Comparison of ENCODE assay signal across 8 mouse cellular contexts in the genomic region with DNA sequence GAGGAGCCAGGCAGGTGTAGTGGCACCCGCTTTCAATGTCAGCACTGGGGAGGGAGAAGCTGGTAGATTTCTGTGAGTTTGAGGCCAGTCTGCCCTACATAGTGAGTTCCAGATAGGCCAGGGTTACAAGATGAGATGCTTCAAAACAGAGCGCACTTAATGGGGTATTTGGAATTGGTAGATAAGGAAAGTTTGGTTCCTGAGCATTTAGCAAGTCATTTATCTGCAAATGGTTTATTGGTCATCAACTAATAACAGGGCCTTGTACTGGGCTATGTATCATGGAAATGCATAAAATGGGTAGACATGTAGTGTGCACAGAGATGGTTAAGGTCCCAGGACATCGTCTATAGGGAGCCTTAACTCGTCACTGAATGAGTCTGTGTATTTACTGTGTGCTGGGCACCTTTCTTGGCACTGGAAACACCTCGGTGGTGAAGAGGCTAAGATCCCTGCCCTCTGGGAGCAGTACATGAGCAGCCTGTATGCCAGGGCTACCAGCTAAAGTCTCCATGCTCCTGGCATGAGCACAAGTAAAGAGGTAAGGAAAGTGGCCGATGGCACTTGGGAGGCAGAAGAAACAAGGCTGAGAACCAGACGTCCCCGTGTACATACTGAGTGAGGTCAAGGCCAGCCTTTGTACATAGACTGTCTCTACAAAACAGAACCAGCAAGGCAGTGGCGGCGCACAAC. TPM values are rescaled to one million over a fixed set of nuclear protein-coding genes. Genes with fewer than 3 reads are reported as not detected.
DNase-seq lines count a peak whose midpoint lies in the region; ATAC-seq and TF ChIP-seq lines count a peak whose summit lies in the region.

No protein-coding gene starts in this region.

- no peaks in the 10 kb centered on the region for H3K9me3 ChIP-seq in heart, embryonic 10.5 days
- H3K9me3 ChIP-seq in ES-Bruce4 (replicated peaks; ENCODE audit: control insufficient read depth, insufficient read depth, low read length, poor library complexity, severe bottlenecking): no peaks in the 10 kb centered on the region
- no peaks in the 10 kb centered on the region for H3K9me3 ChIP-seq in forebrain, embryonic 15.5 days
- H3K9me3 ChIP-seq in liver, embryonic 16.5 days (replicated peaks; ENCODE audit: control insufficient read depth, low read length): no peaks in the 10 kb centered on the region

- peak overlapping the region; percentile 59; the same call in 1 of the 2 replicates for H3K9ac ChIP-seq in ES-Bruce4 (ENCODE audit: low read depth, poor library complexity, severe bottlenecking)
- peak overlapping the region; percentile 69; the same call in 1 of the 2 replicates for H3K9ac ChIP-seq in forebrain, embryonic 15.5 days (replicated peaks)
- H3K9ac ChIP-seq in liver, embryonic 16.5 days (ENCODE audit: low read depth, low read length): peak overlapping the region; percentile 88

- no peak for TF ChIP-seq CTCF in ES-Bruce4 (IDR thresholded peaks at IDR 0.05; ENCODE audit: low read depth, low read length)

- TF ChIP-seq POLR2A in ES-Bruce4 (IDR thresholded peaks at IDR 0.05; ENCODE audit: insufficient read depth, low read length): no peak

- H3K27ac ChIP-seq in heart, embryonic 10.5 days: peak overlapping the region; percentile 95
- no peak overlapping the region for H3K27ac ChIP-seq in ES-Bruce4 (ENCODE audit: insufficient read depth, low read length)
- H3K27ac ChIP-seq in forebrain, embryonic 15.5 days (replicated peaks): no peak overlapping the region
- peak overlapping the region; percentile 91 for H3K27ac ChIP-seq in liver, embryonic 16.5 days (ENCODE audit: low read length)

- H3K27me3 ChIP-seq in heart, embryonic 10.5 days (ENCODE audit: insufficient read depth, poor library complexity, severe bottlenecking): no peaks in the 10 kb centered on the region
- H3K27me3 ChIP-seq in ES-Bruce4 (ENCODE audit: control insufficient read depth, insufficient read depth, low read length, poor library complexity, severe bottlenecking): no peaks in the 10 kb centered on the region
- H3K27me3 ChIP-seq in forebrain, embryonic 15.5 days: no peaks in the 10 kb centered on the region
- H3K27me3 ChIP-seq in liver, embryonic 16.5 days (ENCODE audit: control insufficient read depth, insufficient read depth, low read depth, low read length): no peaks in the 10 kb centered on the region

- H3K4me2 ChIP-seq in forebrain, embryonic 15.5 days (replicated peaks): peak overlapping the region; percentile 73
- peak overlapping the region; percentile 91 for H3K4me2 ChIP-seq in liver, embryonic 16.5 days (ENCODE audit: low read depth, low read length)

- 83% methylated on average over 10 of the region's 10 CpGs for WGBS in heart, embryonic 10.5 days
- 84% methylated on average over 10 of the region's 10 CpGs for WGBS in forebrain, embryonic 15.5 days
- 60% methylated on average over 10 of the region's 10 CpGs for WGBS in liver, embryonic 16.5 days (ENCODE audit: insufficient replicate concordance)

- intact Hi-C loops in heart, postnatal 36 days (cut with DNase I): loop anchor here (2.0 kb wide), 1 partner anchor 14 kb away; the partner anchor contains the start of gene Gsk3a

- no peak for ATAC-seq in forebrain, embryonic 15.5 days (replicated peaks)
- no peak for ATAC-seq in liver, embryonic 16.5 days (ENCODE audit: low read depth)

- no peak for TF ChIP-seq EP300 in ES-Bruce4 (IDR thresholded peaks at IDR 0.05; ENCODE audit: insufficient read depth, low read depth, low read length)

- H3K4me1 ChIP-seq in heart, embryonic 10.5 days: peaks cover 42% of the 10 kb centered on the region
- H3K4me1 ChIP-seq in ES-Bruce4 (ENCODE audit: control insufficient read depth, insufficient read depth, low read length): peaks cover 4% of the 10 kb centered on the region
- peaks cover 35% of the 10 kb centered on the region for H3K4me1 ChIP-seq in forebrain, embryonic 15.5 days
- peaks cover 45% of the 10 kb centered on the region for H3K4me1 ChIP-seq in liver, embryonic 16.5 days (ENCODE audit: control insufficient read depth, low read depth, low read length)

- peaks cover 40% of the 10 kb centered on the region for H3K36me3 ChIP-seq in heart, embryonic 10.5 days
- peaks cover 4% of the 10 kb centered on the region; the same call in 1 of the 2 replicates for H3K36me3 ChIP-seq in ES-Bruce4 (ENCODE audit: control insufficient read depth, insufficient read depth, low read length, poor library complexity, severe bottlenecking)
- H3K36me3 ChIP-seq in forebrain, embryonic 15.5 days: peaks cover 26% of the 10 kb centered on the region
- peaks cover 36% of the 10 kb centered on the region for H3K36me3 ChIP-seq in liver, embryonic 16.5 days (ENCODE audit: control insufficient read depth, insufficient read depth)

- DNase-seq in heart, embryonic 10.5 days (ENCODE audit: low spot score): no peak
- no peak for DNase-seq in heart, postnatal 36 days
- DNase-seq in adrenal gland, postnatal 10 days: no peak
- DNase-seq in thymus, postnatal 10 days (ENCODE audit: low spot score in 2 of 2): no peak
- DNase-seq in layer of hippocampus, adult 11-12 months (ENCODE audit: low spot score): no peak

- H3K4me3 ChIP-seq in heart, embryonic 10.5 days: peak overlapping the region; percentile 74
- no peak overlapping the region for H3K4me3 ChIP-seq in ES-Bruce4 (ENCODE audit: low read depth, low read length)
- H3K4me3 ChIP-seq in forebrain, embryonic 15.5 days: peak overlapping the region; percentile 63
- H3K4me3 ChIP-seq in liver, embryonic 16.5 days (ENCODE audit: low read depth, low read length): peak overlapping the region; percentile 98

RNA-seq across cellular contexts. Expression of gene Zfp526, which starts 1.2 kb away (rescaled TPM):
- 2.5 and 3.0 TPM in 2 replicates for polyA plus RNA-seq in heart, embryonic 10.5 days (2016; fragmentation: Nextera tagmentation; extraction: Ambion mirVana)
- 1 to 10 TPM; 8.9 to 10.0 TPM for total RNA-seq in heart, postnatal 36 days (2021)
- 6.5 and 7.2 TPM in 2 replicates for polyA plus RNA-seq in ES-Bruce4 (2011; ENCODE audit: insufficient read depth, insufficient read length, low read depth, missing spikeins)
- polyA plus RNA-seq in forebrain, embryonic 15.5 days (2015; fragmentation: Nextera tagmentation; extraction: Ambion mirVana): 1.9 and 2.0 TPM in 2 replicates
- 1.6 and 1.9 TPM in 2 replicates for polyA plus RNA-seq in liver, embryonic 16.5 days (2015; fragmentation: Nextera tagmentation; extraction: Ambion mirVana)
- 10 to 100 TPM in 1 of 2 experiments, 1 to 10 TPM in 1; 9.2 to 11.8 TPM for total RNA-seq in adrenal gland, postnatal 10 days (2021)

RNA-seq across cellular contexts. Expression of gene Dedd2, which starts 2.0 kb away (rescaled TPM):
- 6.7 and 8.1 TPM in 2 replicates for polyA plus RNA-seq in heart, embryonic 10.5 days (2016; fragmentation: Nextera tagmentation; extraction: Ambion mirVana)
- total RNA-seq in heart, postnatal 36 days (2021): 10 to 100 TPM; 17.3 to 22.2 TPM
- 9.6 and 10.2 TPM in 2 replicates for polyA plus RNA-seq in ES-Bruce4 (2011; ENCODE audit: insufficient read depth, insufficient read length, low read depth, missing spikeins)
- 17.7 and 18.0 TPM in 2 replicates for polyA plus RNA-seq in forebrain, embryonic 15.5 days (2015; fragmentation: Nextera tagmentation; extraction: Ambion mirVana)
- polyA plus RNA-seq in liver, embryonic 16.5 days (2015; fragmentation: Nextera tagmentation; extraction: Ambion mirVana): 29.2 and 31.9 TPM in 2 replicates
- total RNA-seq in adrenal gland, postnatal 10 days (2021): 10 to 100 TPM; 14.8 to 16.9 TPM

RNA-seq across cellular contexts. Expression of gene Gsk3a, which starts 15.2 kb away (rescaled TPM):
- polyA plus RNA-seq in heart, embryonic 10.5 days (2016; fragmentation: Nextera tagmentation; extraction: Ambion mirVana): 8.2 and 11.9 TPM in 2 replicates
- 10 to 100 TPM; 67.5 to 69.2 TPM for total RNA-seq in heart, postnatal 36 days (2021)
- 77.3 and 84.3 TPM in 2 replicates for polyA plus RNA-seq in ES-Bruce4 (2011; ENCODE audit: insufficient read depth, insufficient read length, low read depth, missing spikeins)
- 16.2 and 17.4 TPM in 2 replicates for polyA plus RNA-seq in forebrain, embryonic 15.5 days (2015; fragmentation: Nextera tagmentation; extraction: Ambion mirVana)
- polyA plus RNA-seq in liver, embryonic 16.5 days (2015; fragmentation: Nextera tagmentation; extraction: Ambion mirVana): 4.0 and 5.3 TPM in 2 replicates
- total RNA-seq in adrenal gland, postnatal 10 days (2021): 10 to 100 TPM; 92.5 to 96.7 TPM

RNA-seq across cellular contexts. Expression of gene Erf, which starts 28.1 kb away (rescaled TPM):
- 9.2 and 17.9 TPM in 2 replicates for polyA plus RNA-seq in heart, embryonic 10.5 days (2016; fragmentation: Nextera tagmentation; extraction: Ambion mirVana)
- total RNA-seq in heart, postnatal 36 days (2021): 10 to 100 TPM; 22.3 to 26.2 TPM
- polyA plus RNA-seq in ES-Bruce4 (2011; ENCODE audit: insufficient read depth, insufficient read length, low read depth, missing spikeins): 61.8 and 63.8 TPM in 2 replicates
- 4.8 and 5.5 TPM in 2 replicates for polyA plus RNA-seq in forebrain, embryonic 15.5 days (2015; fragmentation: Nextera tagmentation; extraction: Ambion mirVana)
- 3.4 and 3.6 TPM in 2 replicates for polyA plus RNA-seq in liver, embryonic 16.5 days (2015; fragmentation: Nextera tagmentation; extraction: Ambion mirVana)
- 10 to 100 TPM; 33.0 to 42.3 TPM for total RNA-seq in adrenal gland, postnatal 10 days (2021)

RNA-seq across cellular contexts. Expression of gene Pou2f2, which starts 42.9 kb away (rescaled TPM):
- polyA plus RNA-seq in heart, embryonic 10.5 days (2016; fragmentation: Nextera tagmentation; extraction: Ambion mirVana): 0.73 and 0.74 TPM in 2 replicates
- total RNA-seq in heart, postnatal 36 days (2021): under 1 TPM; 0.53 to 0.68 TPM
- 1.8 and 2.1 TPM in 2 replicates for polyA plus RNA-seq in ES-Bruce4 (2011; ENCODE audit: insufficient read depth, insufficient read length, low read depth, missing spikeins)
- 17.4 and 17.5 TPM in 2 replicates for polyA plus RNA-seq in forebrain, embryonic 15.5 days (2015; fragmentation: Nextera tagmentation; extraction: Ambion mirVana)
- 0.99 and 1.7 TPM in 2 replicates for polyA plus RNA-seq in liver, embryonic 16.5 days (2015; fragmentation: Nextera tagmentation; extraction: Ambion mirVana)
- total RNA-seq in adrenal gland, postnatal 10 days (2021): 1 to 10 TPM; 2.3 to 3.6 TPM

Comparison
In these comparisons a context has a peak if more than half of its experiments do, and no peak if none do; other contexts are left out.
1. H3K27ac ChIP-seq: peak in heart, embryonic 10.5 days (single experiment) and liver, embryonic 16.5 days (single experiment); none in ES-Bruce4 (single experiment) and forebrain, embryonic 15.5 days (single experiment).
2. Peak in every context shown above with its lines, with median percentiles within 50 percentile points of each other: H3K9ac ChIP-seq.